Mouse (Mus musculus): ENCODE measurements at regions not wholly inside any gene's neighbourhood (a gene's known extent, or its start where the extent isn't known, plus 50 kb on each side); places are given as distances from the start of the nearest gene placed in this dataset.

GRCm38 (mm10) chrX:11180194-11180816 lies 118.8 kb upstream of the H2al1a start:
- DNase-seq = no peak

GRCm38 (mm10) chrX:11181855-11182254 lies 117.2 kb upstream of the H2al1a start:
- peak; percentile 13 to 29 for DNase-seq

GRCm38 (mm10) chrX:11190851-11191250 lies 108.2 kb upstream of the H2al1a start:
- DNase-seq = no peak

DNA sequence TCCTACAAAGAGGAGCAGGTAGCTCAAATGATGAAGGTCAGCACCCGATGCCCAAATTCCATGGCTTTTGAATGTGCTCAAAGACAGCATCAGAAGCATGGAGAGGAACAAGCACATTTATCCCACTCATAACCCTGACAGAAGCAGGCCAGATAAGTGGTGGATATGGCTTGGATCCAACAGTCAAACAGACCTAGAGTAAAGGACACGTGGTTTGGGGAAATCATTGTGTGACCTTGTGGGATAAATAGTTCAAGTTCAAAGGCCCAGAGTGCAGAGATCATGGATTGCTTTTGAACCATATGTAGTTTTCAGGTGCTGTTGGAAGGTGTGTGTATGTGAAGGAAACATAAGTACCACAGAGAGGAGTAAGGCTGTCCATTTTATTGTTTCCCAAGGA lies 94.9 kb upstream of the H2al1a start:
- DNase-seq = no peak

DNA sequence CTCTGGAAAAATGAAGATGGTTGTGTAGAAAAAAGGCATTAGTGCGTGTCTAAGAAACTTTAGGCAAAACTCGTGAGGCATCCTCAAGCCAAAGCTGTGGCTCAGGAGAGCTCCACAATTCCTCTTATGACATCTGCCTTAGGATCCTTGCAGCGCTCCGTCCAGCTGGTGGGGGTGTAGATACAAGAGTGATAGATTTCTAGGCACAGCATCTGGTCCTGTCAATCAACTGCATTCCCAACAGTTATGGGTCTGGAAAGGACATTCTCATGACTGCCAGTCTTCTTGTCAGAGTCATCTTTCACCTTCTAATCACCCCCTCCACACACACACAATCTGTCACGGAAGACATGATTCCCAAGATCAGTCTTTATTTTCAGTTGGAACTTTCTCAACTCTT lies 89.2 kb upstream of the H2al1a start:
- DNase-seq = no peak

DNA sequence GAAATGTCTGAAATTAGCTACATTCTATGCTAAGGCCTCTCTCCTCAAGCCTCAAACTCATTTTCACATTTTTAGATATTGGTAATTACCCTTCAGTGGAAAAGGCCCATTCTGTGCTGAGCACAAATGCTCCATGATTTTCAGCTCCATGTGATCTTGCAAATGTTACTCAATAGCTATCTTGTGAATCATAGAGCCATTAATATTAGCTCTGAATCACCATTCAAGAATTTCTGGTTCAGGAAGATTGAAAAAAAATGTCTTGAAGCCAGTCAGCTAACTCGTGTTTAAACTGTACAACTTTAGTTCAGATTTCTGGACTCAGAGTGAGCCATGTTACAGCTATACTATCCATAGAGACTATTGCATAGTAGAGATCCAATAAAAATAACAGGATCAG lies 86.2 kb upstream of the H2al1a start:
- DNase-seq = no peak

- peak; percentile 68 to 76 for DNase-seq
Observed at GRCm38 (mm10) chrX:11213492-11213891, 85.6 kb upstream of the H2al1a start.

DNA sequence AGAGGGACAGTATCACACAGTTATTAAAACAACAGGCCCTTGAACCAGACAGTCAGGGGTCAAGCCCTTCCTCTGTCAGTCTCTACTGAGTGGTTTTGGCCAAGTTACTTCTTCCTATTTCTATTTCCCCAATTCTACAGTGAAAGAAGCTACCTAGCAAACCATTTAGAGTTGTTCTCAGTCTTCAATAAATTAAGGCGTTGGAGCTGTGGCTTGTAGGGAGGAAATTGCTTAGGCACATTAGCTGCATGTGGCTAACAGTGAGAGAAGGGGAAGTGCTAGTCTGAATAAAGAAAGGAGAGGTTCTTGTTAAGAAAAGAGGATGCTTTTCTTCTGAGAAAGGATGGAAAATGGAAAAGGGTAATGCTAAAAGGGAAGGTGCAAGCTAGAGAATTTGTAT lies 60.0 kb upstream of the H2al1a start:
- no peak for DNase-seq

DNA sequence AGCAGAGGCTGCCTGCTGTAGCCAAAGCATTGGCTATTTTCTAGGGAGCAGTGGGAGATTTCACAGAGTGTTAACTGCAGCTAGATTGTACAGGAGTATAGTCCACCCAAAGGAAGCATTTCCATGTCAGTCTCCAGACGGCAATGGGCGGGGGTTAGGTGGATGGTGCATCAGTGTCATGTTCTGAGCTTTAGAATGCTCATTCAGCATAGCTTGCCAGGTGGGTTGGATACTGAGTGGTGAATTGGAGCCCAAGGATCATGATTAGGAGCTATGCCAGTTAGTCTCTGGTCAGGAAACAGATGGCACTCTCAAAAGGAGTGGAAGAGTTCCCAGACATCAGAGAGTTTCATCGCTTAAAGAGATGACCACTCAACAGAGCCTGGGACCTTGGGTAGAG lies 53.5 kb upstream of the H2al1a start:
- DNase-seq = peak; percentile 74 to 82
